Comparison of ENCODE assay signal across 10 mouse cellular contexts in the genomic region with DNA sequence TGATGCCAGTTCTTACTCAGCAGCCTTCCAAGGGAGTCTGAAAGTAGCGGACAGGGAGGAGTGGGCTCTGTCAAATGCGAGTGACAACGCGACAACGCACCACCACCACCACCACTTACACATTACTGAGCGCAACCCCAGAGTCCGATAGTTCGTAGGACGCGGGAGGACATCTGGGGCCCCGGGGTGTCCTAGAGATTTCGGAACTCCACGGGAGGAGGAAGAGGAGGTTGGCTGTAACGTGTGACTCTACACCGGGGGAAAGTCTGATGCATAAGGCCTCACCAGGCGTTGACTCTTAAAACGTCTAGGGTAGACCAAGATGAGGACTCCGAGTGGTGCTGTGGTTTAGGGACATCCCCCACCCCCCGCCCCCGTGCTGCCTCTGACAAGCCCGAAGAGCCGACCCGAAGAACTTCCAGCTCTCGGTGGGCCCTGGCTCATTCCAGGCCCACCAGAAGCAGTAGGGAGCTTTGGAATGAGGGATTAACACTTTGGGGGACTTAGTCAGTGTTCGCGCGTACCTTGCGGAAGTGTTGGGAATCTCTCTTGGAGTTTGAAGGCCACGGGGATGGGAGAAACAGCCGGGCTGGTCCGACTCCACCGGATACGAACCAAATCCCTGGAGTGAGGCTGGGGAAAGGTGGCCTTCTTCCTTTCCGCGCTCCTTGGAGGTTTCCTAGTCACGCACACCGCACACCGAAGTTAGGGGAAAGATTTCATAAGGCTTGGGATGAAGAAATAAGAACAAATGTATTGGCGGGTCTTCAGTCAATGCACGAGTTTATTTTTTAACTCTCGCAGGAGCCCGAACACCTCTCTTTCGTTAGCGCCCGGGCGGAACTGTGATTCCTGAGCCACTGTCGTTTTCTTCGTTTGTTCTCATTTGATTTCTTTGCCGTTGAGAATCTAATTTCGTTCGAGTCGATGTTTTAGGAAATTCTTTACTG. TPM values are rescaled to one million over a fixed set of nuclear protein-coding genes. Genes with fewer than 3 reads are reported as not detected.
DNase-seq lines count a peak whose midpoint lies in the region; ATAC-seq and TF ChIP-seq lines count a peak whose summit lies in the region.
"Had no signal": no experiment of that assay in that cellular context is flagged by ENCODE, and none has a peak within 500 bp of the region (broad histone marks: within the 10 kb centered on the region; RNA-seq: fewer than 3 reads in every experiment).

No protein-coding gene starts in this region.

- H3K9me3 ChIP-seq in megakaryocyte, embryonic 14.5 days, result peaks cover 6% of the 10 kb centered on the region
- no peaks in the 10 kb centered on the region for H3K9me3 ChIP-seq in embryonic facial prominence, embryonic 15.5 days (replicated peaks)
- H3K9me3 ChIP-seq in intestine, postnatal 0 days (ENCODE audit: control insufficient read depth), result no peaks in the 10 kb centered on the region

- 1% methylated on average over 52 of the region's 52 CpGs for WGBS in embryonic facial prominence, embryonic 15.5 days
- 4% methylated on average over 52 of the region's 52 CpGs for WGBS in intestine, postnatal 0 days
- 5% methylated on average over 52 of the region's 52 CpGs for WGBS in small intestine, adult 2 months

- H3K9ac ChIP-seq in embryonic facial prominence, embryonic 15.5 days, result no peak overlapping the region
- no peak overlapping the region for H3K9ac ChIP-seq in intestine, postnatal 0 days (ENCODE audit: low read depth, low read length)

- DNase-seq in layer of hippocampus, postnatal 25 days (ENCODE audit: extremely low spot score in 1 of 2, low spot score in 1 of 2), result no peak
- no peak for DNase-seq in layer of hippocampus, adult 9-10 months (ENCODE audit: low spot score)
- no peak for DNase-seq in ovary, postnatal 10 days (ENCODE audit: low spot score)
- DNase-seq: adrenal gland, postnatal 25 days had no signal

- no peaks in the 10 kb centered on the region for H3K36me3 ChIP-seq in megakaryocyte, embryonic 14.5 days (replicated peaks; ENCODE audit: low read length)
- H3K36me3 ChIP-seq in embryonic facial prominence, embryonic 15.5 days, result no peaks in the 10 kb centered on the region
- no peaks in the 10 kb centered on the region; the same call in 1 of the 2 replicates for H3K36me3 ChIP-seq in intestine, postnatal 0 days (ENCODE audit: control insufficient read depth, insufficient read depth)
- H3K36me3 ChIP-seq in small intestine, adult 2 months (ENCODE audit: control insufficient read depth, insufficient read depth, low read length), result no peaks in the 10 kb centered on the region

- TF ChIP-seq POLR2A in small intestine, adult 2 months (IDR thresholded peaks at IDR 0.05; ENCODE audit: low read depth, low read length), result no peak

- no peak overlapping the region for H3K27ac ChIP-seq in embryonic facial prominence, embryonic 15.5 days (replicated peaks)
- no peak overlapping the region for H3K27ac ChIP-seq in intestine, postnatal 0 days (ENCODE audit: low read depth, low read length)
- H3K27ac ChIP-seq in small intestine, adult 2 months (ENCODE audit: insufficient read depth, low read depth, low read length), result no peak overlapping the region

- H3K4me3 ChIP-seq in megakaryocyte, embryonic 14.5 days (replicated peaks), result peak overlapping the region; percentile 79
- no peak overlapping the region for H3K4me3 ChIP-seq in embryonic facial prominence, embryonic 15.5 days (replicated peaks)
- H3K4me3 ChIP-seq in intestine, postnatal 0 days (ENCODE audit: low read depth, low read length), result peak overlapping the region; percentile 39
- H3K4me3 ChIP-seq in small intestine, adult 2 months (ENCODE audit: low read depth, low read length), result 0 out of 2 replicates have a peak overlapping the region, but pooled peaks have one; percentile 25

- peaks cover 43% of the 10 kb centered on the region for H3K4me1 ChIP-seq in megakaryocyte, embryonic 14.5 days
- peaks cover 24% of the 10 kb centered on the region for H3K4me1 ChIP-seq in embryonic facial prominence, embryonic 15.5 days
- no peaks in the 10 kb centered on the region for H3K4me1 ChIP-seq in intestine, postnatal 0 days (replicated peaks; ENCODE audit: control insufficient read depth, insufficient read depth, low read length)
- peaks cover 3% of the 10 kb centered on the region for H3K4me1 ChIP-seq in small intestine, adult 2 months (ENCODE audit: control insufficient read depth, insufficient read depth, insufficient read length, low read length)

- H3K4me2 ChIP-seq in embryonic facial prominence, embryonic 15.5 days (replicated peaks), result peak overlapping the region; percentile 46
- peak overlapping the region; percentile 64 for H3K4me2 ChIP-seq in intestine, postnatal 0 days (replicated peaks; ENCODE audit: low read depth)

- ATAC-seq in megakaryocyte, adult 5-6 weeks (ENCODE audit: poor library complexity, severe bottlenecking), result no peak
- no peak for ATAC-seq in embryonic facial prominence, embryonic 15.5 days (ENCODE audit: insufficient number of reproducible peaks, low FRiP score, low TSS enrichment, low read depth)
- no peak for ATAC-seq in intestine, postnatal 0 days

- TF ChIP-seq CTCF in intestine, postnatal 0 days (IDR thresholded peaks at IDR 0.05; ENCODE audit: low read depth), result no peak
- no peak for TF ChIP-seq CTCF in small intestine, adult 2 months (IDR thresholded peaks at IDR 0.05; ENCODE audit: extremely low read depth, insufficient read length, insufficient replicate concordance, low read depth, low read length)

- H3K27me3 ChIP-seq in megakaryocyte, embryonic 14.5 days (replicated peaks), result peaks cover 99% of the 10 kb centered on the region
- peaks cover 97% of the 10 kb centered on the region for H3K27me3 ChIP-seq in embryonic facial prominence, embryonic 15.5 days
- peaks cover 99% of the 10 kb centered on the region for H3K27me3 ChIP-seq in intestine, postnatal 0 days (replicated peaks; ENCODE audit: control insufficient read depth, insufficient read depth, low read length)
- H3K27me3 ChIP-seq in small intestine, adult 2 months (ENCODE audit: control insufficient read depth, insufficient read depth, low read length), result peaks cover 98% of the 10 kb centered on the region

RNA-seq across cellular contexts. Expression of gene Wt1, which starts 1.5 kb away (rescaled TPM):
- polyA plus RNA-seq in megakaryocyte, embryonic 14.5 days (2012; ENCODE audit: insufficient read depth, low replicate concordance), result not detected in 2 replicates
- not detected in 2 replicates for total RNA-seq in megakaryocyte, adult 5-6 weeks (2015)
- not detected in 2 replicates for total RNA-seq in megakaryocyte, adult 5-6 weeks (2017)
- 0.45 and 0.58 TPM in 2 replicates for polyA plus RNA-seq in embryonic facial prominence, embryonic 15.5 days (2015; fragmentation: Nextera tagmentation; extraction: Ambion mirVana)
- 3.9 TPM in 2 replicates for polyA plus RNA-seq in intestine, postnatal 0 days (2015; fragmentation: Nextera tagmentation; extraction: Ambion mirVana)
- polyA plus RNA-seq in small intestine, adult 2 months (2012; rRNA removed), result 0.48 and 2.3 TPM in 2 replicates
- under 1 TPM in 1 of 2 experiments, not detected in 1; 0.16 TPM for total RNA-seq in layer of hippocampus, postnatal 25 days (2021)

RNA-seq across cellular contexts. Expression of gene Gm11060, which starts 36.0 kb away (rescaled TPM):
- polyA plus RNA-seq in megakaryocyte, embryonic 14.5 days (2012; ENCODE audit: insufficient read depth, low replicate concordance), result not detected in 2 replicates
- total RNA-seq in megakaryocyte, adult 5-6 weeks (2015), result not detected in 2 replicates
- total RNA-seq in megakaryocyte, adult 5-6 weeks (2017), result not detected in 2 replicates
- polyA plus RNA-seq in embryonic facial prominence, embryonic 15.5 days (2015; fragmentation: Nextera tagmentation; extraction: Ambion mirVana), result not detected in 2 replicates
- not detected in 2 replicates for polyA plus RNA-seq in intestine, postnatal 0 days (2015; fragmentation: Nextera tagmentation; extraction: Ambion mirVana)
- polyA plus RNA-seq in small intestine, adult 2 months (2012; rRNA removed), result not detected in 2 replicates
- not detected for total RNA-seq in layer of hippocampus, postnatal 25 days (2021)
- total RNA-seq: adrenal gland, postnatal 25 days had no signal
- polyA plus RNA-seq: large intestine, adult 2 months had no signal
